Mouse (Mus musculus) C2C12 (cell line): Measurements from ENCODE around the gene Khdc1b. TPM values are rescaled to one million over a fixed set of nuclear protein-coding genes. Genes with fewer than 3 reads are reported as not detected.

Experiments
- H3K27me3 ChIP-seq: one replicate; pipeline ENCODE4 v1.6.1; 2011; ENCODE audit not compliant: control insufficient read depth, insufficient read depth, insufficient read length
- H3K36me3 ChIP-seq: one replicate; pipeline ENCODE4 v1.6.1; 2011; ENCODE audit not compliant: control insufficient read depth, insufficient read depth
- H3K4me3 ChIP-seq: one replicate; pipeline ENCODE4 v1.5.1; 2011; ENCODE audit warnings: mild to moderate bottlenecking, control low read depth; ENCODE audit not compliant: poor library complexity, insufficient read depth, severe bottlenecking
- H3K79me2 ChIP-seq: one replicate; pipeline ENCODE4 v1.6.1; 2011; ENCODE audit not compliant: control insufficient read depth, insufficient read depth
- H3K79me3 ChIP-seq: one replicate; pipeline ENCODE4 v1.6.1; 2011; ENCODE audit warnings: low read depth, control low read depth
- H3ac ChIP-seq: one replicate; pipeline ENCODE3; 2011; ENCODE audit warnings: low read depth; ENCODE audit not compliant: control insufficient read depth, insufficient read length
- CEBPB ChIP-seq: IDR thresholded peaks from one replicate; pipeline ENCODE4 v1.6.1; 2011; ENCODE audit warnings: low read depth, mild to moderate bottlenecking, control low read depth, moderate library complexity
- CTCF ChIP-seq: IDR thresholded peaks from one replicate; pipeline ENCODE4 v1.5.1; 2011; ENCODE audit not compliant: control insufficient read depth, insufficient read depth, insufficient read length
- FOSL1 ChIP-seq: IDR thresholded peaks from one replicate; pipeline ENCODE4 v1.8.0; 2011; ENCODE audit warnings: mild to moderate bottlenecking, low read length; ENCODE audit not compliant: poor library complexity, insufficient read depth, severe bottlenecking
- MAX ChIP-seq: IDR thresholded peaks from one replicate; pipeline ENCODE4 v1.6.1; 2011; ENCODE audit warnings: mild to moderate bottlenecking, control low read depth
- MYOD1 ChIP-seq: IDR thresholded peaks from one replicate; pipeline ENCODE4 v1.6.1; 2011; ENCODE audit warnings: low read depth; ENCODE audit not compliant: control insufficient read depth, insufficient read length
- MYOG ChIP-seq: IDR thresholded peaks from one replicate; pipeline ENCODE4 v1.6.1; 2011; ENCODE audit not compliant: control insufficient read depth, insufficient read length; ENCODE audit errors: extremely low read depth
- USF1 ChIP-seq: IDR thresholded peaks from one replicate; pipeline ENCODE4 v1.6.1; 2011; ENCODE audit warnings: low read depth, mild to moderate bottlenecking, control low read depth, moderate library complexity
- polyA plus RNA-seq: library from polyadenylated mRNA; unstranded; fragments of >200 nt; fragmentation: generic; extraction: Trizol; gene quantifications from one replicate; pipeline ENCODE4 v1.2.1, GENCODE M21; 2012; ENCODE audit warnings: missing spikeins

Gene Khdc1b
- polyA plus RNA-seq, 1 experiment, result not detected

GRCm38 (mm10) chr1:21391138-21391671 lies 7.8 kb downstream of the Khdc1b start:
- Histone ChIP-seq H3K4me3 (no peak overlapping the region), H3K36me3 (no peaks in the 10 kb centered on the region), H3ac (no peak overlapping the region), H3K79me2 (no peaks in the 10 kb centered on the region), H3K79me3 (no peaks in the 10 kb centered on the region), H3K27me3 (no peaks in the 10 kb centered on the region)
- TF ChIP-seq CTCF (no peak), FOSL1 (no peak), MYOD1 (no peak), USF1 (no peak), MAX (no peak), MYOG (no peak), CEBPB (no peak)

GRCm38 (mm10) chr1:21402804-21403203 lies 19.4 kb downstream of the Khdc1b start:
- Histone ChIP-seq H3K79me3 (no peaks in the 10 kb centered on the region), H3K27me3 (no peaks in the 10 kb centered on the region)
- TF ChIP-seq MAX (no peak), MYOG (no peak), FOSL1 (no peak), MYOD1 (no peak), USF1 (no peak), CEBPB (no peak), CTCF (no peak)

GRCm38 (mm10) chr1:21407266-21407665 lies 23.9 kb downstream of the Khdc1b start:
- H3ac ChIP-seq, result no peak overlapping the region
- TF ChIP-seq USF1 (no peak), MYOD1 (no peak)
- H3K4me3 ChIP-seq, result no peak overlapping the region
- no peaks in the 10 kb centered on the region for H3K79me2 ChIP-seq
- H3K79me3 ChIP-seq, result no peaks in the 10 kb centered on the region
- no peaks in the 10 kb centered on the region for H3K27me3 ChIP-seq
- H3K36me3 ChIP-seq, result no peaks in the 10 kb centered on the region

More at GRCm38 (mm10) chr1:21402804-21403203, 19.4 kb downstream of the Khdc1b start:
- H3K4me3 ChIP-seq, result no peak overlapping the region
- no peaks in the 10 kb centered on the region for H3K79me2 ChIP-seq
- H3K36me3 ChIP-seq, result no peaks in the 10 kb centered on the region
- no peak overlapping the region for H3ac ChIP-seq

GRCm38 (mm10) chr1:21411331-21412196 lies 28.2 kb downstream of the Khdc1b start:
- Histone ChIP-seq H3K36me3 (no peaks in the 10 kb centered on the region), H3K79me3 (no peaks in the 10 kb centered on the region), H3ac (no peak overlapping the region), H3K79me2 (no peaks in the 10 kb centered on the region), H3K27me3 (no peaks in the 10 kb centered on the region), H3K4me3 (no peak overlapping the region)
- TF ChIP-seq FOSL1 (no peak), MYOG (no peak), MAX (no peak), CEBPB (no peak), USF1 (no peak), MYOD1 (no peak), CTCF (no peak)

- no peaks in the 10 kb centered on the region for H3K36me3 ChIP-seq
- H3ac ChIP-seq, result no peak overlapping the region
- H3K79me2 ChIP-seq, result no peaks in the 10 kb centered on the region
- no peaks in the 10 kb centered on the region for H3K27me3 ChIP-seq
- TF ChIP-seq USF1 (no peak), FOSL1 (no peak), CEBPB (no peak), MAX (no peak), CTCF (no peak), MYOG (no peak), MYOD1 (no peak)
- no peaks in the 10 kb centered on the region for H3K79me3 ChIP-seq
- H3K4me3 ChIP-seq, result no peak overlapping the region
Measured at GRCm38 (mm10) chr1:21412197-21412555, 28.8 kb downstream of the Khdc1b start.

- no peak for TF ChIP-seq CTCF
- no peak for TF ChIP-seq USF1
- Histone ChIP-seq H3K4me3 (no peak overlapping the region), H3K79me2 (no peaks in the 10 kb centered on the region), H3ac (no peak overlapping the region), H3K79me3 (no peaks in the 10 kb centered on the region), H3K36me3 (no peaks in the 10 kb centered on the region), H3K27me3 (no peaks in the 10 kb centered on the region)
Measured at GRCm38 (mm10) chr1:21419370-21419769, 36.0 kb downstream of the Khdc1b start.
